Mouse (Mus musculus) lung, postnatal 0 days (tissue): ENCODE measurements around the gene Hsp90ab1.

Experiments
- CTCF ChIP-seq: IDR thresholded peaks from 2 replicates; pipeline ENCODE4 v1.5.1; 2016; ENCODE audit warnings: antibody characterized with exemption, mild to moderate bottlenecking
- EP300 ChIP-seq: IDR thresholded peaks from 2 replicates; pipeline ENCODE4 v1.6.1; 2016; ENCODE audit warnings: antibody characterized with exemption, mild to moderate bottlenecking, control low read depth

GRCm38 (mm10) chr17:45598891-45599290, 25.8 kb upstream of the Hsp90ab1 start:
- TF ChIP-seq CTCF: no peak
- TF ChIP-seq EP300: no peak
